Mouse (Mus musculus) gonadal fat pad, adult 2 months (tissue): ENCODE data around the gene Pcp4l1. TPM values are rescaled to one million over a fixed set of nuclear protein-coding genes. Genes with fewer than 3 reads are reported as not detected.
"Not testable (repeated sequence)": the region's sequence is repeated elsewhere in the genome, so short reads cannot be mapped to it uniquely, and the experiment has no call there.

Source experiments
- DNase-seq: peaks from one replicate; pipeline ENCODE4 v3.0.0-alpha.2; 2012; ENCODE audit warnings: low read depth
- polyA plus RNA-seq: library from polyadenylated mRNA; depleted of rRNA; stranded (reverse); fragments of >200 nt; gene quantifications from 2 replicates; pipeline ENCODE4 v1.2.3, GENCODE M21; 2012; rRNA removed

The Pcp4l1 gene
- polyA plus RNA-seq, 1 experiment = 14.0 TPM

GRCm38 (mm10) chr1:171137486-171138155 is 58.4 kb downstream of the Pcp4l1 start:
- not testable (repeated sequence) for DNase-seq

GRCm38 (mm10) chr1:171135600-171135999 is 60.5 kb downstream of the Pcp4l1 start:
- DNase-seq = no peak

GRCm38 (mm10) chr1:171130971-171131370 is 65.1 kb downstream of the Pcp4l1 start:
- DNase-seq = no peak

- no peak for DNase-seq
Measured at GRCm38 (mm10) chr1:171129251-171129650, 66.8 kb downstream of the Pcp4l1 start.

GRCm38 (mm10) chr1:171124398-171124797 is 71.7 kb downstream of the Pcp4l1 start:
- no peak for DNase-seq

Other genes starting within 250 kb of the Pcp4l1 start
- 43.9 and 56.3 TPM in 2 replicates for gene Fcgr2b, start 219.7 kb downstream of the Pcp4l1 start, polyA plus RNA-seq
- 1.5 TPM in 2 replicates for gene Fcgr4, start 177.3 kb downstream of the Pcp4l1 start, polyA plus RNA-seq
- 20.4 and 28.6 TPM in 2 replicates for gene Fcgr3, start 131.3 kb downstream of the Pcp4l1 start, polyA plus RNA-seq
- gene Cfap126, start 82.3 kb downstream of the Pcp4l1 start, polyA plus RNA-seq = 12.0 and 21.2 TPM in 2 replicates
- gene Sdhc, start 45.7 kb downstream of the Pcp4l1 start, polyA plus RNA-seq = 248 and 250 TPM in 2 replicates
- gene Mpz, start 45.6 kb downstream of the Pcp4l1 start, polyA plus RNA-seq = 2.3 and 2.9 TPM in 2 replicates
- 0.05 and 0.09 TPM in 2 replicates for gene Nr1i3, start 17.7 kb upstream of the Pcp4l1 start, polyA plus RNA-seq
- 25.4 and 31.8 TPM in 2 replicates for gene Tomm40l, start 26.2 kb upstream of the Pcp4l1 start, polyA plus RNA-seq
- 1.5 and 18.5 TPM in 2 replicates for gene Apoa2, start 28.8 kb upstream of the Pcp4l1 start, polyA plus RNA-seq
- gene Fcer1g, start 38.1 kb upstream of the Pcp4l1 start, polyA plus RNA-seq = 71.7 and 80.1 TPM in 2 replicates
- 2.3 and 2.6 TPM in 2 replicates for gene Adamts4, start 54.2 kb upstream of the Pcp4l1 start, polyA plus RNA-seq
- 145 and 146 TPM in 2 replicates for gene Ndufs2, start 55.1 kb upstream of the Pcp4l1 start, polyA plus RNA-seq
- gene B4galt3, start 74.1 kb upstream of the Pcp4l1 start, polyA plus RNA-seq = 69.9 and 71.7 TPM in 2 replicates
- 47.3 and 54.4 TPM in 2 replicates for gene Ppox, start 84.9 kb upstream of the Pcp4l1 start, polyA plus RNA-seq
- gene Usp21, start 91.7 kb upstream of the Pcp4l1 start, polyA plus RNA-seq = 35.0 and 36.8 TPM in 2 replicates
- 42.7 and 47.2 TPM in 2 replicates for gene Ufc1, start 98.8 kb upstream of the Pcp4l1 start, polyA plus RNA-seq
- 44.4 and 50.1 TPM in 2 replicates for gene Dedd, start 132.9 kb upstream of the Pcp4l1 start, polyA plus RNA-seq
- 91.9 and 95.5 TPM in 2 replicates for gene Nit1, start 149.4 kb upstream of the Pcp4l1 start, polyA plus RNA-seq
- 16.2 and 30.5 TPM in 2 replicates for gene Pfdn2, start 149.4 kb upstream of the Pcp4l1 start, polyA plus RNA-seq
- 5.0 and 9.8 TPM in 2 replicates for gene Klhdc9, start 164.5 kb upstream of the Pcp4l1 start, polyA plus RNA-seq
- 19.8 and 31.8 TPM in 2 replicates for gene Nectin4, start 173.8 kb upstream of the Pcp4l1 start, polyA plus RNA-seq
- 3.8 and 4.5 TPM in 2 replicates for gene Arhgap30, start 192.7 kb upstream of the Pcp4l1 start, polyA plus RNA-seq
- gene Usf1, start 215.0 kb upstream of the Pcp4l1 start, polyA plus RNA-seq = 67.5 and 76.3 TPM in 2 replicates
- 8.5 and 10.3 TPM in 2 replicates for gene Tstd1, start 222.6 kb upstream of the Pcp4l1 start, polyA plus RNA-seq
- 78.9 and 98.4 TPM in 2 replicates for gene F11r, start 241.3 kb upstream of the Pcp4l1 start, polyA plus RNA-seq